Mouse (Mus musculus) cerebellum, postnatal 4 days (tissue): ENCODE measurements around the gene Cdkn1a.

Experiments
- DNase-seq, 2 experiments: peaks; one replicate each; pipeline ENCODE4 v3.0.0; 2022; ENCODE audit warnings: low spot score in 2 of 2, mixed read lengths in 1 of 2

Gene Cdkn1a

GRCm38 (mm10) chr17:29117006-29117648, 26.4 kb downstream of the Cdkn1a start:
- no peak for DNase-seq

- no peak for DNase-seq
Measured at GRCm38 (mm10) chr17:29118057-29118456, 27.3 kb downstream of the Cdkn1a start.

GRCm38 (mm10) chr17:29120666-29121065, 29.9 kb downstream of the Cdkn1a start:
- peak in 1 of 2 experiments; percentile 42 for DNase-seq

- no peak for DNase-seq
Measured at GRCm38 (mm10) chr17:29122817-29123216, 32.0 kb downstream of the Cdkn1a start.

GRCm38 (mm10) chr17:29123578-29124174, 32.9 kb downstream of the Cdkn1a start:
- DNase-seq = no peak

- no peak for DNase-seq
Measured at GRCm38 (mm10) chr17:29126561-29126960, 35.8 kb downstream of the Cdkn1a start.

GRCm38 (mm10) chr17:29129341-29129740, 38.6 kb downstream of the Cdkn1a start:
- no peak for DNase-seq

- DNase-seq = no peak
Measured at GRCm38 (mm10) chr17:29135066-29135465, 44.3 kb downstream of the Cdkn1a start.

- DNase-seq = no peak
Measured at GRCm38 (mm10) chr17:29136236-29136635, 45.5 kb downstream of the Cdkn1a start.

GRCm38 (mm10) chr17:29137906-29138305, 47.1 kb downstream of the Cdkn1a start:
- no peak for DNase-seq

GRCm38 (mm10) chr17:29141577-29141976, 50.8 kb downstream of the Cdkn1a start:
- no peak for DNase-seq

GRCm38 (mm10) chr17:29143266-29143665, 52.5 kb downstream of the Cdkn1a start:
- DNase-seq = no peak

GRCm38 (mm10) chr17:29145101-29145500, 54.3 kb downstream of the Cdkn1a start:
- no peak for DNase-seq

GRCm38 (mm10) chr17:29147273-29147672, 56.5 kb downstream of the Cdkn1a start:
- no peak for DNase-seq

- DNase-seq = no peak
Measured at GRCm38 (mm10) chr17:29147773-29148172, 57.0 kb downstream of the Cdkn1a start.

- DNase-seq = no peak
Measured at GRCm38 (mm10) chr17:29149766-29150165, 59.0 kb downstream of the Cdkn1a start.
